ENCODE assay signal across 10 mouse cellular contexts in the genomic region with DNA sequence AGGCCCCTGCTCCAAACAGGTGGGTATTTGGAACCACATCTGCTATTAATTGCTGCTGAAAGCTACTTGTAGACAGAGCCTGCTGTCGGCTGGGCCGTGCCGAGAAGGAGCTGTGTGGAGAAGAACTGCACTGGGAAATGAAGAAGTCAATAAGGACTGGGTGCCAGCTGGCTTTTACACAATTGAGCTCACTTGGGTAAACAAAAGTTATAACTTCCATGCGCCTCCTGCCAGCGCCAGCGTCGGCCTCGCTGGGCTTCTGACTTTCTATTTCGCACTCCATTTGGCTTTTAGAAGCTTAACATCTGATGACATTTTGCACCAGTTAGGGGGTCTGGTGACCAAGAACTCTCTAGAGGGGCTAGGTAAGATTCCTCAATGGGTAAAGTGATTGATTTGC.
DNase-seq lines count a peak whose midpoint lies in the region; ATAC-seq lines count a peak whose summit lies in the region.
"Had no signal": no experiment of that assay in that cellular context is flagged by ENCODE, and none has a peak within 500 bp of the region (broad histone marks: within the 10 kb centered on the region; RNA-seq: fewer than 3 reads in every experiment).

No protein-coding gene starts in this region.

- no peak overlapping the region for H3K27ac ChIP-seq in midbrain, embryonic 11.5 days (ENCODE audit: low read depth, low read length)
- no peak overlapping the region for H3K27ac ChIP-seq in midbrain, embryonic 10.5 days (replicated peaks)
- H3K27ac ChIP-seq: embryonic facial prominence, embryonic 12.5 days; intestine, embryonic 15.5 days had no signal

- H3K4me2 ChIP-seq in midbrain, embryonic 11.5 days: no peak overlapping the region
- H3K4me2 ChIP-seq: embryonic facial prominence, embryonic 12.5 days; intestine, embryonic 15.5 days had no signal

- no peak overlapping the region for H3K4me3 ChIP-seq in midbrain, embryonic 11.5 days (ENCODE audit: low read depth, low read length)
- H3K4me3 ChIP-seq in midbrain, embryonic 10.5 days: no peak overlapping the region
- H3K4me3 ChIP-seq: embryonic facial prominence, embryonic 12.5 days; intestine, embryonic 15.5 days had no signal

- H3K9ac ChIP-seq in midbrain, embryonic 11.5 days (ENCODE audit: low read length): no peak overlapping the region
- H3K9ac ChIP-seq: embryonic facial prominence, embryonic 12.5 days; intestine, embryonic 15.5 days had no signal

- peak; percentile 12 for DNase-seq in gastrocnemius, adult 18-20 months (ENCODE audit: low spot score)
- no peak for DNase-seq in gastrocnemius, postnatal 25 days
- peak; percentile 80 for DNase-seq in midbrain, embryonic 11.5 days (ENCODE audit: low spot score, missing footprints)
- DNase-seq in midbrain, embryonic 10.5 days (ENCODE audit: low spot score): no peak
- peak; percentile 12 for DNase-seq in gastrocnemius, postnatal 10 days
- DNase-seq in lung, postnatal 14 days: peak; percentile 66

- H3K27me3 ChIP-seq in midbrain, embryonic 11.5 days (ENCODE audit: control insufficient read depth, insufficient read depth, low read length): no peaks in the 10 kb centered on the region
- H3K27me3 ChIP-seq in midbrain, embryonic 10.5 days (ENCODE audit: low read depth, poor library complexity, severe bottlenecking): no peaks in the 10 kb centered on the region
- H3K27me3 ChIP-seq: embryonic facial prominence, embryonic 12.5 days; intestine, embryonic 15.5 days had no signal

- H3K36me3 ChIP-seq in midbrain, embryonic 11.5 days (ENCODE audit: control insufficient read depth, insufficient read depth, low read length): no peaks in the 10 kb centered on the region
- H3K36me3 ChIP-seq in midbrain, embryonic 10.5 days: no peaks in the 10 kb centered on the region
- H3K36me3 ChIP-seq: embryonic facial prominence, embryonic 12.5 days; intestine, embryonic 15.5 days had no signal

- ATAC-seq in midbrain, embryonic 11.5 days (ENCODE audit: low FRiP score): no peak
- ATAC-seq in frontal cortex, adult (ENCODE audit: low TSS enrichment): no peak
- no peak for ATAC-seq in monocyte, adult 5-6 weeks (replicated peaks; ENCODE audit: insufficient number of reproducible peaks, low FRiP score, low TSS enrichment, poor library complexity, severe bottlenecking)
- ATAC-seq: intestine, embryonic 15.5 days had no signal

- 74% methylated on average over 9 of the region's 9 CpGs for WGBS in midbrain, embryonic 11.5 days
- 72% methylated on average over 9 of the region's 9 CpGs for WGBS in midbrain, embryonic 10.5 days

- H3K9me3 ChIP-seq in midbrain, embryonic 11.5 days (ENCODE audit: control insufficient read depth, low read length): no peaks in the 10 kb centered on the region
- no peaks in the 10 kb centered on the region for H3K9me3 ChIP-seq in midbrain, embryonic 10.5 days (replicated peaks)
- H3K9me3 ChIP-seq: embryonic facial prominence, embryonic 12.5 days; intestine, embryonic 15.5 days had no signal

- H3K4me1 ChIP-seq in midbrain, embryonic 11.5 days (ENCODE audit: control insufficient read depth, insufficient read depth, low read length): no peaks in the 10 kb centered on the region
- 0 out of 2 replicates have a peak, but pooled peaks cover 2% of the 10 kb centered on the region for H3K4me1 ChIP-seq in midbrain, embryonic 10.5 days
- H3K4me1 ChIP-seq: embryonic facial prominence, embryonic 12.5 days; intestine, embryonic 15.5 days had no signal

Comparison
In these comparisons a context has a peak if more than half of its experiments do, and no peak if none do; other contexts are left out.
1. DNase-seq: peak in gastrocnemius, adult 18-20 months (single experiment), midbrain, embryonic 11.5 days (single experiment), gastrocnemius, postnatal 10 days (single experiment) and lung, postnatal 14 days (single experiment); none in gastrocnemius, postnatal 25 days (single experiment) and midbrain, embryonic 10.5 days (single experiment).